Mouse (Mus musculus) retina, postnatal 1 day (tissue): ENCODE data around the gene Lsmem1.
"Not testable (repeated sequence)": the region's sequence is repeated elsewhere in the genome, so short reads cannot be mapped to it uniquely, and the experiment has no call there.

Experiments
- DNase-seq: peaks from one replicate; pipeline ENCODE4 v3.0.0-alpha.2; 2012

Gene Lsmem1

GRCm38 (mm10) chr12:40209049-40209448 is 9.8 kb upstream of the Lsmem1 start:
- peak; percentile 41 for DNase-seq

GRCm38 (mm10) chr12:40207909-40208308 is 8.6 kb upstream of the Lsmem1 start:
- DNase-seq: no peak

GRCm38 (mm10) chr12:40202161-40203035 is 3.1 kb upstream of the Lsmem1 start:
- DNase-seq: no peak

GRCm38 (mm10) chr12:40200484-40201235 is 1.4 kb upstream of the Lsmem1 start:
- DNase-seq: no peak

- peak; percentile 75 for DNase-seq
Measured at GRCm38 (mm10) chr12:40199795-40200402, 609 bp upstream of the Lsmem1 start.

GRCm38 (mm10) chr12:40198427-40198826 is 863 bp downstream of the Lsmem1 start:
- DNase-seq: no peak

- DNase-seq: no peak
Measured at GRCm38 (mm10) chr12:40198019-40198418, 1.3 kb downstream of the Lsmem1 start.

GRCm38 (mm10) chr12:40197511-40197910 is 1.8 kb downstream of the Lsmem1 start:
- no peak for DNase-seq

- no peak for DNase-seq
Measured at GRCm38 (mm10) chr12:40185474-40185873, 13.8 kb downstream of the Lsmem1 start.

- DNase-seq: peak; percentile 43
Measured at GRCm38 (mm10) chr12:40177089-40177488, 22.2 kb downstream of the Lsmem1 start.

GRCm38 (mm10) chr12:40176158-40176557 is 23.1 kb downstream of the Lsmem1 start:
- DNase-seq: no peak

- DNase-seq: not testable (repeated sequence)
Measured at GRCm38 (mm10) chr12:40175171-40175570, 24.1 kb downstream of the Lsmem1 start.

GRCm38 (mm10) chr12:40171637-40172036 is 27.7 kb downstream of the Lsmem1 start:
- no peak for DNase-seq

- no peak for DNase-seq
Measured at GRCm38 (mm10) chr12:40169675-40170074, 29.6 kb downstream of the Lsmem1 start.

- DNase-seq: peak; percentile 56
Measured at GRCm38 (mm10) chr12:40164621-40165020, 34.7 kb downstream of the Lsmem1 start.

- DNase-seq: no peak
Measured at GRCm38 (mm10) chr12:40160777-40161176, 38.5 kb downstream of the Lsmem1 start.

GRCm38 (mm10) chr12:40154188-40154587 is 45.1 kb downstream of the Lsmem1 start:
- no peak for DNase-seq

- DNase-seq: no peak
Measured at GRCm38 (mm10) chr12:40152353-40153069, 46.8 kb downstream of the Lsmem1 start.

- DNase-seq: no peak
Measured at GRCm38 (mm10) chr12:40147319-40147718, 52.0 kb downstream of the Lsmem1 start.

- DNase-seq: no peak
Measured at GRCm38 (mm10) chr12:40146510-40146909, 52.8 kb downstream of the Lsmem1 start.

- no peak for DNase-seq
Measured at GRCm38 (mm10) chr12:40140706-40141105, 58.6 kb downstream of the Lsmem1 start.

- no peak for DNase-seq
Measured at GRCm38 (mm10) chr12:40139484-40140245, 59.6 kb downstream of the Lsmem1 start.
